Mouse (Mus musculus): ENCODE data around the gene Car8. TPM values are rescaled to one million over a fixed set of nuclear protein-coding genes. Genes with fewer than 3 reads are reported as not detected.

Gene Car8
- total RNA-seq, 2 experiments from 2014 or later: 5.7 to 6.0 TPM

Small RNAs within 50 kb of the gene (microRNA-seq; reads per million reads assigned to microRNA genes)
- gene Gm25355: 0 reads per million in 2 experiments
